Mouse (Mus musculus) adrenal gland, adult 2 months (tissue): Measurements from ENCODE around the gene Caml. TPM values are rescaled to one million over a fixed set of nuclear protein-coding genes. Genes with fewer than 3 reads are reported as not detected.
"Not testable (repeated sequence)": the region's sequence is repeated elsewhere in the genome, so short reads cannot be mapped to it uniquely, and the experiment has no call there.

Experiments used
- DNase-seq: peaks from one replicate; pipeline ENCODE4 v3.0.0; 2021
- polyA plus RNA-seq: library from polyadenylated mRNA; depleted of rRNA; stranded (reverse); fragments of >200 nt; gene quantifications from 2 replicates; pipeline ENCODE4 v1.2.3, GENCODE M21; 2012; rRNA removed
- total RNA-seq, 2 experiments: library from RNA; stranded (reverse); gene quantifications; 2 replicates each; pipeline ENCODE4 v1.2.3; 2021

Gene Caml
- total and polyA plus RNA-seq, 3 experiments: 13.2 to 32.4 (median 30.9) TPM

- DNase-seq: no peak
Observed at GRCm38 (mm10) chr13:55620275-55620674, 2.5 kb upstream of the Caml start.

DNA sequence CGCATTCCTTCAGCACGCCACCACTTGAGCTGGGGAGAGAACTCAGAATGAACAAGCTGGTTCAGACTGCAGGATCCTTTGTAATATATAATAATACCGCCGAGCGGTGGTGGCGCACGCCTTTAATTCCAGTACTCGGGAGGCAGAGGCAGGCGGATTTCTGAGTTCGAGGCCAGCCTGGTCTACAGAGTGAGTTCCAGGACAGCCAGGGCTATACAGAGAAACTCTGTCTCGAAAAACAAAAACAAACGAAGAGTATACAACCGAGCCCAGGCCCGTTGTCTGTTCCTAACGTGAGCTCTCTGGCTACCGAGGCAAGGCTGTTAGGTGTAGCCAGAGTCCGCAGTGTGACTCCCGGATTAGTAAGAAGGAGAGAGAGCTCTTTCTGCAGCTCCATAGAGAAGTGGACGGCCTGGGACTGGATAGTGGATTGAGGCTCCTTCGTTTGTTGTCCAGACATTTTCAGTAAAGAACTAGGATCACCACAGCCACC is 603 bp upstream of the Caml start:
- not testable (repeated sequence) for DNase-seq

- peak; percentile 93 for DNase-seq
Observed at GRCm38 (mm10) chr13:55634639-55635127, 11.9 kb downstream of the Caml start, which contains the start of gene Ddx46. TSS of gene Ddx46 (plus strand) at chr13:55635027.

GRCm38 (mm10) chr13:55635146-55635571 is 12.4 kb downstream of the Caml start:
- DNase-seq: no peak

GRCm38 (mm10) chr13:55636185-55636983 is 13.6 kb downstream of the Caml start:
- no peak for DNase-seq

DNA sequence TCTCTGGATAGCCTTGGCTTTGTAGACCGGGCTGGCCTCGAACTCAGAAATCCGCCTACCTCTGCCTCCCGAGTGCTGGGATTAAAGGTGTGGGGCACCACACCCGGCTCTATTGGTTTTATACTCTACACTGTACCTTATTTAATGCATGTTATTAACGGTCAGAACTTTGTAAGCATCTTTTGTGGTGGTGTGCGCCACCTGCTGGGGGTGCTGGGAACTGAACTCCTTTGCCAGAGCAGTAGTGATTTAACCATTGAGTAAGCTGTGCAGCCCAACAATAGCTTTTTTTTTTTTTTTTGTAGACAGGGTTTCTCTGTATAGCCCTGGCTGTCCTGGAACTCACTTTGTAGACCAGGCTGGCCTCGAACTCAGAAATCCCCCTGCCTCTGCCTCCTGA is 17.7 kb downstream of the Caml start:
- peak; percentile 80 for DNase-seq

DNA sequence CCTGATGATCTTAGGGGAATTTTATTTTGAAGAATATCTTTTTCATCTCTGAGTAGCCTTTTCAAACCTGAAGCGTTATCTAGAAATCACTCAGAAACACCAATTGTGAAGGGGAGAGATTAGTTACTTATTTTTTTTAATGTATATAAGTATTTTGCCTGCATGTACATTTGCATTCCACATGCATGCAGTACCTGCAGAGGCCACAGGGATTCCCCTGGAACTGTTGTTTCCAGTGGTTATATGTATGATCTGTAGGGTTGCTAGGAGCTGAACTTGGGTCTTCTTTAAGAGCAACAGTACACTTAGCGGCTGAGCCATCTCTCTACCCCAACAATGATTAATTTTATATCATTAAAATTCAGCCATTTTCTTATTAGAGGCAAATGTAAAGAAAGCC is 21.7 kb downstream of the Caml start:
- DNase-seq: no peak

GRCm38 (mm10) chr13:55650098-55650497 is 27.3 kb downstream of the Caml start:
- no peak for DNase-seq

DNA sequence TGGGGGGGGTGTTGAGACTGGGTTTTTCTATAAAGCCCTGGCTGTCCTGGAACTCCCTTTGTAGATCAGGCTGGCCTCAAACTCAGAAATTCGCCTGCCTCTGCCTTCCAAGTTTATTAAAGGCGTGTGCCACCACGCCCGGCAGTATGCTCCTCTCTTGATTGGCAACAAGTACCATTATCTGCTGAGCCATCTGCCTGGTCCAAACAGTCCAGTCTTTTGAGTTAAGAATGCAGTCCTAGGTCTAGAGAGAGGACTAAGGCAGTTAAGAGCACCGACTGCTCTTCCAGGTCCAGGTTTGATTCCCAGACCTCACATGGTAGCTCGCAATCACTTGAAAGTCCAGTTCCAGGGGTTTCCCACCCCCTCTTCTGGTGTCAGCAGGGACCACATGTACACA is 28.2 kb downstream of the Caml start:
- no peak for DNase-seq

DNA sequence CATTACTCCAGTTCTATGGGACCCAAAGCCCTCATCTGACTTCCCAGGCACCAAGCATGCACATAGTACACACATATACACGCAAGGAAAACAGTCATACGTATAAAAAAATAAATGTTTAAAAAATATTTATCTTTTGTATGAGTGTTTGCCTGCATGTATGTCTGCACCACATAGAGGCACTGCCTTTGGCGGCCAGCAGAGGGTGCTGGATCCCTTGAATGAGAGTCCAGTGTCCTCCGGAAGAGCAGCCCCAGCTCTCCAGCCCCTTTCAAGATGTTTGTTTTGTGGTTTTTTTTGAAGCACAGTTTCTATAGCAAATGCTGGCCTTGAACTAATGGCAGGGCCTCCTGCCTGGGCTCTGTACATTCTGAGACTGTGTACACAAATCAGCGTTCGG is 45.7 kb downstream of the Caml start:
- peak; percentile 44 for DNase-seq

- no peak for DNase-seq
Observed at GRCm38 (mm10) chr13:55672711-55673110, 49.9 kb downstream of the Caml start.

DNA sequence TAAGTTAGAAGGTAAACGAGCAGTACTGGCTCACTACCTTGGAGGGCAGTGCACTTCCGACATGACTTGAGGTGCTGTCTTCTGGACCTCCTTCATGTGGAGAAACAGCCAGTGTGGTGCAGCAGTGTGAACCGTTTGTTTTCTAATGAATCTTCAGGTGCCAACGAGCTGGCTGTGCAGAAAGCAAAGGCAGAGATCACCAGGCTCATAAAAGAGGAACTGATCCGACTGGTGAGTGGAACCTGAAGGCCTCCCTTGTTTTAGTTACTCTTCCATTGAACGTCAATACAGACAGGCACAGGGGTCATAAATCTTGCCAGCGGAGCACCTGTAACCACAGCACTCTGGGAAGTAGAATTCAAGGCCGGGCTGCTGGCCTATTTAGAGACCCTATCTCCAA is 54.6 kb downstream of the Caml start:
- no peak for DNase-seq

Other genes starting within 250 kb of the Caml start
- gene Slc34a1, start 224.8 kb upstream of the Caml start, total RNA-seq: 1 to 10 TPM in 1 of 2 experiments, not detected in 1; 1.3 TPM
- gene Slc34a1, start 224.8 kb upstream of the Caml start, polyA plus RNA-seq: 0.29 TPM in 1 of 2 replicates, not detected in the other
- gene Pfn3, start 207.8 kb upstream of the Caml start, total RNA-seq: not detected
- gene Pfn3, start 207.8 kb upstream of the Caml start, polyA plus RNA-seq: not detected in 2 replicates
- gene F12, start 196.2 kb upstream of the Caml start, total RNA-seq: 1 to 10 TPM in 1 of 2 experiments, not detected in 1; 1.5 TPM
- 0.10 and 0.34 TPM in 2 replicates for gene F12, start 196.2 kb upstream of the Caml start, polyA plus RNA-seq
- gene Grk6, start 177.9 kb upstream of the Caml start, total RNA-seq: 10 to 100 TPM; 28.4 to 36.5 TPM
- 48.5 and 70.5 TPM in 2 replicates for gene Grk6, start 177.9 kb upstream of the Caml start, polyA plus RNA-seq
- 1 to 10 TPM; 1.5 to 4.1 TPM for gene Prr7, start 158.7 kb upstream of the Caml start, total RNA-seq
- 59.0 and 66.3 TPM in 2 replicates for gene Prr7, start 158.7 kb upstream of the Caml start, polyA plus RNA-seq
- gene Dbn1, start 134.9 kb upstream of the Caml start, total RNA-seq: 10 to 100 TPM; 12.6 to 25.9 TPM
- gene Dbn1, start 134.9 kb upstream of the Caml start, polyA plus RNA-seq: 41.5 and 44.1 TPM in 2 replicates
- 10 to 100 TPM; 15.2 to 19.5 TPM for gene Pdlim7, start 109.3 kb upstream of the Caml start, total RNA-seq
- 45.2 and 52.4 TPM in 2 replicates for gene Pdlim7, start 109.3 kb upstream of the Caml start, polyA plus RNA-seq
- 1 to 10 TPM; 3.8 to 4.9 TPM for gene Dok3, start 93.7 kb upstream of the Caml start, total RNA-seq
- gene Dok3, start 93.7 kb upstream of the Caml start, polyA plus RNA-seq: 11.8 and 13.9 TPM in 2 replicates
- 10 to 100 TPM; 44.6 to 53.4 TPM for gene Ddx41, start 86.3 kb upstream of the Caml start, total RNA-seq
- 56.6 and 57.3 TPM in 2 replicates for gene Ddx41, start 86.3 kb upstream of the Caml start, polyA plus RNA-seq
- 10 to 100 TPM; 32.0 to 41.2 TPM for gene Fam193b, start 51.9 kb upstream of the Caml start, total RNA-seq
- gene Fam193b, start 51.9 kb upstream of the Caml start, polyA plus RNA-seq: 99.6 and 110 TPM in 2 replicates
- 100 to 1,000 TPM; 127 to 184 TPM for gene Tmed9, start 49.3 kb upstream of the Caml start, total RNA-seq
- gene Tmed9, start 49.3 kb upstream of the Caml start, polyA plus RNA-seq: 54.9 and 71.9 TPM in 2 replicates
- gene B4galt7, start 23.1 kb upstream of the Caml start, total RNA-seq: 10 to 100 TPM; 13.0 to 13.7 TPM
- 20.9 and 22.7 TPM in 2 replicates for gene B4galt7, start 23.1 kb upstream of the Caml start, polyA plus RNA-seq
- 10 to 100 TPM; 33.6 to 40.4 TPM for gene Ddx46, start 12.0 kb downstream of the Caml start, total RNA-seq
- gene Ddx46, start 12.0 kb downstream of the Caml start, polyA plus RNA-seq: 6.8 and 9.1 TPM in 2 replicates
- gene B230219D22Rik, start 70.1 kb downstream of the Caml start, total RNA-seq: 10 to 100 TPM; 51.3 to 61.4 TPM
- 16.5 and 19.5 TPM in 2 replicates for gene B230219D22Rik, start 70.1 kb downstream of the Caml start, polyA plus RNA-seq
- gene Txndc15, start 91.6 kb downstream of the Caml start, total RNA-seq: 10 to 100 TPM; 53.5 to 81.2 TPM
- 72.3 and 73.9 TPM in 2 replicates for gene Txndc15, start 91.6 kb downstream of the Caml start, polyA plus RNA-seq
- 10 to 100 TPM; 73.8 to 81.6 TPM for gene Pcbd2, start 104.4 kb downstream of the Caml start, total RNA-seq
- gene Pcbd2, start 104.4 kb downstream of the Caml start, polyA plus RNA-seq: 16.0 and 16.1 TPM in 2 replicates
- under 1 TPM in 1 of 2 experiments, not detected in 1; 0.45 TPM for gene Catsper3, start 161.6 kb downstream of the Caml start, total RNA-seq
- gene Catsper3, start 161.6 kb downstream of the Caml start, polyA plus RNA-seq: 0.10 and 0.17 TPM in 2 replicates
- gene Pitx1, start 213.2 kb downstream of the Caml start, total RNA-seq: not detected
- gene Pitx1, start 213.2 kb downstream of the Caml start, polyA plus RNA-seq: 0.07 TPM in 1 of 2 replicates, not detected in the other